Mouse (Mus musculus) limb, embryonic 11.5 days (tissue): ENCODE data around the gene Ankrd24. TPM values are rescaled to one million over a fixed set of nuclear protein-coding genes. Genes with fewer than 3 reads are reported as not detected.
"Not testable (repeated sequence)": the region's sequence is repeated elsewhere in the genome, so short reads cannot be mapped to it uniquely, and the experiment has no call there.

Source experiments
- ATAC-seq: fragments of 200-750 bp; cut with Nextera tagmentation; 2 replicates; pipeline ENCODE4 v1.8.0; 2017; ENCODE audit warnings: low read depth; ENCODE audit not compliant: insufficient number of reproducible peaks, low FRiP score, low TSS enrichment
- DNase-seq: peaks from one replicate; pipeline ENCODE4 v3.0.0-alpha.2; 2015; ENCODE audit warnings: low spot score
- H3K27ac ChIP-seq: fragments of 300-500 bp; sonication (generic); replicated peaks from 2 replicates; pipeline ENCODE4 v1.5.1; 2014; ENCODE audit warnings: low read depth, mild to moderate bottlenecking, low read length
- H3K27me3 ChIP-seq: fragments of 300-500 bp; sonication (generic); 2 replicates; pipeline ENCODE4 v1.6.1; 2014; ENCODE audit warnings: mild to moderate bottlenecking, low read length, mixed read lengths; ENCODE audit not compliant: control insufficient read depth, insufficient read depth
- H3K36me3 ChIP-seq: fragments of 300-500 bp; sonication (generic); 2 replicates; pipeline ENCODE4 v1.6.1; 2014; ENCODE audit warnings: mild to moderate bottlenecking, low read length, moderate library complexity, mixed read lengths; ENCODE audit not compliant: control insufficient read depth, insufficient read depth
- H3K4me1 ChIP-seq: fragments of 300-500 bp; sonication (generic); 2 replicates; pipeline ENCODE4 v1.6.1; 2014; ENCODE audit warnings: low read length, mixed read lengths; ENCODE audit not compliant: control insufficient read depth, insufficient read depth
- H3K4me2 ChIP-seq: fragments of 300-500 bp; sonication (generic); 2 replicates; pipeline ENCODE4 v1.6.1; 2014; ENCODE audit warnings: low read depth, mild to moderate bottlenecking, moderate library complexity; ENCODE audit not compliant: severe bottlenecking
- H3K4me3 ChIP-seq: fragments of 300-500 bp; sonication (generic); 2 replicates; pipeline ENCODE4 v1.5.1; 2014; ENCODE audit warnings: low read depth, low read length
- H3K9ac ChIP-seq: fragments of 300-500 bp; sonication (generic); 2 replicates; pipeline ENCODE4 v1.6.1; 2014; ENCODE audit warnings: mild to moderate bottlenecking, low read length
- H3K9me3 ChIP-seq: fragments of 300-500 bp; sonication (generic); 2 replicates; pipeline ENCODE4 v1.6.1; 2016; ENCODE audit warnings: low read length; ENCODE audit not compliant: control insufficient read depth
- WGBS: fragments of 180-500 bp; shearing (Covaris S2); extraction: QIAGEN DNeasy Blood & Tissue Kit; methylation state at CpG from one replicate; pipeline ENCODE4 v1.1.7; 2014; 5-methylcytosine and 5-hydroxymethylcytosine counted together
- polyA plus RNA-seq: library from polyadenylated mRNA; unstranded; fragments of >200 nt; fragmentation: Nextera tagmentation; extraction: Ambion mirVana; gene quantifications from 2 replicates; pipeline ENCODE4 v1.2.1, GENCODE M21; 2014

Ankrd24 gene
- polyA plus RNA-seq, 1 experiment from 2014 or later, result 4.3 TPM

DNA sequence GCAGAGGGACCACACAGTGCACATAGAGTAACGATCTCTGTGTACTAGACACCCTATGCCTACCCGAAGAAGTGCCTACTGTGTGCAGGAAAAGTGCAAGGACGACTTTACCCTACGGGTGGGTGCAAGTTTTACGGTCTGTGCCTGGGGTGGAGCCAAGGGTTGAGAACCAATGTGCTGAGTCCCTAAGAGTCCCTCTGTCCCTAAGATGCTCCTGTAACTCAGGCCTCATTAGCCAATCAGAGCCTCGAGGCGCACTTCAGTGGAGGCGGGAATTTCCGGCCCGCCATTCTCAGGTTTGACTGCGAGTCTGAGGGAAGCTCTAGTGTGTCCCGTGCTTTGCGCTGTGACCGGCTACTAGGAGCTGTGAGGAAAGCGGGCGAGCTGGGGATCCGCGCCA lies 58.8 kb downstream of the Ankrd24 start:
- not testable (repeated sequence) for H3K9ac ChIP-seq, H3K4me1 ChIP-seq, H3K27me3 ChIP-seq, H3K36me3 ChIP-seq, H3K4me2 ChIP-seq, ATAC-seq, H3K27ac ChIP-seq, DNase-seq, H3K9me3 ChIP-seq, H3K4me3 ChIP-seq
- no CpG with 5 or more reads among the region's 18 CpGs for WGBS

Other genes starting within 250 kb of the Ankrd24 start
- 53.7 and 55.7 TPM in 2 replicates for gene Dohh, start 244.1 kb upstream of the Ankrd24 start, polyA plus RNA-seq
- gene Gm48551, start 244.1 kb upstream of the Ankrd24 start, polyA plus RNA-seq, result 2.1 and 2.8 TPM in 2 replicates
- gene Gm48552, start 239.5 kb upstream of the Ankrd24 start, polyA plus RNA-seq, result 0.40 and 1.0 TPM in 2 replicates
- 3.4 and 3.5 TPM in 2 replicates for gene Smim24, start 235.5 kb upstream of the Ankrd24 start, polyA plus RNA-seq
- 16.7 and 18.7 TPM in 2 replicates for gene Nfic, start 172.9 kb upstream of the Ankrd24 start, polyA plus RNA-seq
- gene Celf5, start 145.8 kb upstream of the Ankrd24 start, polyA plus RNA-seq, result 0.33 and 0.77 TPM in 2 replicates
- gene Ncln, start 132.1 kb upstream of the Ankrd24 start, polyA plus RNA-seq, result 60.3 and 66.8 TPM in 2 replicates
- gene S1pr4, start 128.4 kb upstream of the Ankrd24 start, polyA plus RNA-seq, result 0.10 and 0.43 TPM in 2 replicates
- 0.99 and 1.1 TPM in 2 replicates for gene Gna15, start 104.3 kb upstream of the Ankrd24 start, polyA plus RNA-seq
- 80.3 and 82.1 TPM in 2 replicates for gene Gna11, start 83.3 kb upstream of the Ankrd24 start, polyA plus RNA-seq
- 259 and 343 TPM in 2 replicates for gene Aes, start 69.1 kb upstream of the Ankrd24 start, polyA plus RNA-seq
- gene Tle2, start 54.0 kb upstream of the Ankrd24 start, polyA plus RNA-seq, result 13.7 and 18.4 TPM in 2 replicates
- gene Tle6, start 27.5 kb upstream of the Ankrd24 start, polyA plus RNA-seq, result 11.1 and 11.6 TPM in 2 replicates
- 0.63 and 1.5 TPM in 2 replicates for gene BC025920, start 22.3 kb upstream of the Ankrd24 start, polyA plus RNA-seq
- 46.2 and 46.5 TPM in 2 replicates for gene Sirt6, start 743 bp upstream of the Ankrd24 start, polyA plus RNA-seq
- 5.5 and 6.2 TPM in 2 replicates for gene Gm10778, start 20.5 kb downstream of the Ankrd24 start, polyA plus RNA-seq
- 17.2 and 17.3 TPM in 2 replicates for gene Zfp433, start 76.3 kb downstream of the Ankrd24 start, polyA plus RNA-seq
- gene Gm3055, start 142.6 kb downstream of the Ankrd24 start, polyA plus RNA-seq, result 10.6 and 11.9 TPM in 2 replicates
- 3.2 and 4.4 TPM in 2 replicates for gene Gm4767, start 183.6 kb downstream of the Ankrd24 start, polyA plus RNA-seq
- 8.7 and 10.4 TPM in 2 replicates for gene Gm32687, start 235.4 kb downstream of the Ankrd24 start, polyA plus RNA-seq